Mouse (Mus musculus) limb, embryonic 14.5 days (tissue): ENCODE measurements around the gene Arhgef2. TPM values are rescaled to one million over a fixed set of nuclear protein-coding genes. Genes with fewer than 3 reads are reported as not detected.

Experiments
- ATAC-seq: fragments of 200-750 bp; cut with Nextera tagmentation; 2 replicates; pipeline ENCODE4 v1.8.0; 2017; ENCODE audit warnings: low read depth, moderate number of reproducible peaks, moderate TSS enrichment; ENCODE audit not compliant: low FRiP score
- DNase-seq: peaks from one replicate; pipeline ENCODE4 v3.0.0-alpha.2; 2015; ENCODE audit warnings: low spot score
- H3K27ac ChIP-seq: fragments of 300-500 bp; sonication (generic); replicated peaks from 2 replicates; pipeline ENCODE4 v1.5.1; 2014; ENCODE audit warnings: low read depth, mild to moderate bottlenecking, low read length, moderate library complexity, mixed read lengths
- H3K27me3 ChIP-seq: fragments of 300-500 bp; sonication (generic); 2 replicates; pipeline ENCODE4 v1.6.1; 2014; ENCODE audit warnings: low read length, mixed read lengths; ENCODE audit not compliant: control insufficient read depth, insufficient read depth
- H3K36me3 ChIP-seq: fragments of 300-500 bp; sonication (generic); 2 replicates; pipeline ENCODE4 v1.6.1; 2014; ENCODE audit warnings: mild to moderate bottlenecking, low read length, moderate library complexity, mixed read lengths; ENCODE audit not compliant: control insufficient read depth, insufficient read depth
- H3K4me1 ChIP-seq: fragments of 300-500 bp; sonication (generic); 2 replicates; pipeline ENCODE4 v1.6.1; 2014; ENCODE audit warnings: antibody characterized with exemption, low read length, mixed read lengths; ENCODE audit not compliant: control insufficient read depth, insufficient read depth
- H3K4me2 ChIP-seq: fragments of 300-500 bp; sonication (generic); replicated peaks from 2 replicates; pipeline ENCODE4 v1.6.1; 2014; ENCODE audit warnings: low read depth, mild to moderate bottlenecking, low read length, moderate library complexity; ENCODE audit not compliant: severe bottlenecking
- H3K4me3 ChIP-seq: fragments of 300-500 bp; sonication (generic); replicated peaks from 2 replicates; pipeline ENCODE4 v1.5.1; 2014; ENCODE audit warnings: low read length
- H3K9ac ChIP-seq: fragments of 300-500 bp; sonication (generic); 2 replicates; pipeline ENCODE4 v1.6.1; 2014; ENCODE audit warnings: mild to moderate bottlenecking, low read depth, low read length, moderate library complexity; ENCODE audit not compliant: severe bottlenecking
- H3K9me3 ChIP-seq: fragments of 300-500 bp; sonication (generic); 2 replicates; pipeline ENCODE4 v1.6.1; 2016; ENCODE audit warnings: low read length; ENCODE audit not compliant: control insufficient read depth
- POLR2A ChIP-seq: fragments of 200-500 bp; IDR thresholded peaks from 2 replicates; pipeline ENCODE4 v1.8.0; 2012; ENCODE audit warnings: inconsistent platforms, mild to moderate bottlenecking, moderate library complexity, borderline replicate concordance; ENCODE audit not compliant: insufficient read depth, insufficient read length; ENCODE audit errors: extremely low read depth
- WGBS: fragments of 180-500 bp; shearing (Covaris S2); extraction: QIAGEN DNeasy Blood & Tissue Kit; methylation state at CpG from one replicate; pipeline ENCODE4 v1.1.7; 2014; 5-methylcytosine and 5-hydroxymethylcytosine counted together
- polyA plus RNA-seq, 2 experiments: library from polyadenylated mRNA; depleted of rRNA in 1 of 2; stranded (reverse) in 1 of 2; unstranded in 1 of 2; fragments of >200 nt; fragmentation: Nextera tagmentation in 1 of 2; extraction: Ambion mirVana in 1 of 2; gene quantifications; 2 replicates each; pipeline versions ENCODE4 v1.2.1 to v1.2.3; 2012 to 2014

Arhgef2 gene
- polyA plus RNA-seq, 2 experiments = 81.9 to 84.7 TPM

DNA sequence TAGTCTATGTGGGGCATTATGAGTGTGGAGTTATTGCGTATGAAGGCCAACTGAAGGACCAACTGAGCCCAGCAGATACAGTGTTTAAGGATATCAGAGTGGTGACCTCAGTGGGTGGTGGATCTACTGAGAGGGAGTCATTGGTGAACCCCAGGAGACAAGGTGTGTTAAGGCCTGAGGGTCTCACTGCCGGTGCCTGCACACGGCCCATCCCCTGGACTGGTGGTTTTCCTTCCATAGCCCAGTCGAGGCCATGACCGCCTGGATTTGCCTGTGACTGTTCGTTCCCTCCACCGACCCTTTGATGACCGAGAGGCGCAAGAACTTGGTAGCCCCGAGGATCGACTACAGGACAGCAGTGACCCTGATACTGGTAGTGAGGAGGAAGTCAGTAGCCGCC is 40.2 kb downstream of the Arhgef2 start:
- Histone ChIP-seq H3K4me1 (no peaks in the 10 kb centered on the region), H3K9me3 (no peaks in the 10 kb centered on the region), H3K9ac (no peak overlapping the region), H3K36me3 (peaks cover 78% of the 10 kb centered on the region), H3K4me3 (no peak overlapping the region), H3K4me2 (no peak overlapping the region), H3K27me3 (no peaks in the 10 kb centered on the region), H3K27ac (no peak overlapping the region)
- DNase-seq = no peak
- 92% methylated on average over 12 of the region's 12 CpGs for WGBS
- no peak for ATAC-seq
- TF ChIP-seq POLR2A = no peak

DNA sequence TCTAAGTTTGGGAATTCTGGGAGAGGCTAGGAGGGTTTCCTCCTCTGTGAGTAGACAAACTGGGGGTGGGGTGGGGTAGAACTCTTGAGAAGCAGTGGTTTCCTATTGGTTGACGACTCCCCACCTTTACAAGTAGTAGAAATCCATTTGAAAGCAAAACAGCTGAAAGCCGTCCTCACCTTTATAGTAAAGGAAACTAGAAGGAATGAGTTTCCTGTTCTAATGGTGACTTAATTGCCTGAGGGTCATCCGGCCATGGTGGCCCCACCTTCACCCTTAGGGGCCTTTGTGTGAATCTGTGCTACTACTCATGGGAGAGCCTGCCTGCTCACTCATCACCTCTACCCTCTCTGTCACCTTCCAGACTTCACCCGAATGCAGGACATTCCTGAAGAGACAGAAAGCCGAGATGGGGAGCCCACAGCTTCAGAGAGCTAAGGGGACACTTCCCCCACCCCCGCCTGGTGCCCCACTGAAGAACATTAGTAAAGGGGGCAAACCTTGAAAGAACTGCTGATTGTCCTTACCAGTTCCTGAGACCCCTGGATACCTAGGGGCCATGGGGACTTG is 40.7 kb downstream of the Arhgef2 start:
- DNase-seq (no peak), ATAC-seq (no peak)
- H3K4me1 ChIP-seq = no peaks in the 10 kb centered on the region
- H3K27me3 ChIP-seq = no peaks in the 10 kb centered on the region
- H3K4me3 ChIP-seq = no peak overlapping the region
- no peak overlapping the region for H3K27ac ChIP-seq
- WGBS = 70% methylated on average over 6 of the region's 6 CpGs
- no peak for TF ChIP-seq POLR2A
- no peak overlapping the region for H3K9ac ChIP-seq
- H3K9me3 ChIP-seq = no peaks in the 10 kb centered on the region
- H3K36me3 ChIP-seq = peaks cover 72% of the 10 kb centered on the region
- H3K4me2 ChIP-seq = no peak overlapping the region

DNA sequence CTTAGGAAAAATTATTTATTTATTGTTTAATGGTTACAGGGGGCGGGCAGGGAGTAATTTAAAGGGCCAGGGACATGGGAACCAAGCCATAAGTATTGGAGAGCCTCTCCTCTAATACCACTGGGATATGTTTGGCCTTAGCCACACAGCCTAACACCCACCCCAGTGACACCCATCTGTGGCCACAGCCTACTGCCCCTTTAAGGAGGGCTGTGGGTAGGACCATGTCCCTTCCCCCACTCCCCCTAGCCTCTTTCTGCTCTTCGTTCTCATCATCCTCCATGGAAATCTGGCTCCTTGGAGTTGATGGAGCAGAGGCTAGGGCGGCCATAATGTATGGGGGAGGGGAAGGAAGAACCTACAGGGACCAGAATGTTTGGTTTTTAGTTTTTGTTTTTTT is 41.3 kb downstream of the Arhgef2 start:
- H3K36me3 ChIP-seq = peaks cover 66% of the 10 kb centered on the region
- ATAC-seq = no peak
- TF ChIP-seq POLR2A = no peak
- no peak overlapping the region for H3K4me3 ChIP-seq
- no peak overlapping the region for H3K4me2 ChIP-seq
- H3K9ac ChIP-seq = no peak overlapping the region
- H3K27me3 ChIP-seq = no peaks in the 10 kb centered on the region
- H3K4me1 ChIP-seq = no peaks in the 10 kb centered on the region
- H3K27ac ChIP-seq = no peak overlapping the region
- 78% methylated on average over 3 of the region's 3 CpGs for WGBS
- H3K9me3 ChIP-seq = no peaks in the 10 kb centered on the region
- DNase-seq = no peak

DNA sequence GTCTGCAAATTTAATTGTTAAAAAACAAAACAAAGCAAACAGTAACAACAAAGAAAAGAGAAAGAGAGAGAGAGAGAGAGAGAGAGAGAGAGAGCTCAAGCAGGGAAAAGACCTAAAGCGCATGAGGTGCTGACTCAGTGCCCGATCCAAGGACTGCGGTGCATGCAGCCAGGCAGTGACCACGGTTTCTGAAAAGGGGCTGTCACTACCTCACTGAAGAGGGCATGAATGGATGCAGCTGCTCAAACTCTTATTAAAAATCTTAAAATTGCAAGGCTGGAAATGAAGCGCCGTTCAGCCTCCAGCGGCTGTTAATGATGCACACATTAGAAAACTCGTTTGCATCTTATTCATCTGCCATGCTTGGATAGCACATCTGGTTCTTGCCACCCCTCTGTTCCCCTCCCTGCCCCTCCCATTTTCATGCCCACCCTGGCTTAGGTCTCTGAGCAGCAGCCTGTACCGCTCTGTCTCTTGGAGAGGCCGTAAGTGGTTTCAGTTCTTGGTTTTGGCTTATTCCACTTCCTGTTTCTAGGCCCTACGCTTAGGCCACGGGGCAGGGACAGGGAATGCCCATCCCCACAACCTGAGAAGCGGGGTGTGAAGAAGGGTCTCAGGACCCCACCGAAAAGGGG is 42.1 kb downstream of the Arhgef2 start:
- TF ChIP-seq POLR2A = no peak
- no peak overlapping the region for H3K4me3 ChIP-seq
- no peak overlapping the region for H3K9ac ChIP-seq
- H3K36me3 ChIP-seq = peaks cover 58% of the 10 kb centered on the region
- WGBS = 89% methylated on average over 14 of the region's 14 CpGs
- H3K27me3 ChIP-seq = no peaks in the 10 kb centered on the region
- ATAC-seq (no peak), DNase-seq (no peak)
- no peak overlapping the region for H3K27ac ChIP-seq
- no peak overlapping the region for H3K4me2 ChIP-seq
- H3K9me3 ChIP-seq = no peaks in the 10 kb centered on the region
- H3K4me1 ChIP-seq = no peaks in the 10 kb centered on the region

DNA sequence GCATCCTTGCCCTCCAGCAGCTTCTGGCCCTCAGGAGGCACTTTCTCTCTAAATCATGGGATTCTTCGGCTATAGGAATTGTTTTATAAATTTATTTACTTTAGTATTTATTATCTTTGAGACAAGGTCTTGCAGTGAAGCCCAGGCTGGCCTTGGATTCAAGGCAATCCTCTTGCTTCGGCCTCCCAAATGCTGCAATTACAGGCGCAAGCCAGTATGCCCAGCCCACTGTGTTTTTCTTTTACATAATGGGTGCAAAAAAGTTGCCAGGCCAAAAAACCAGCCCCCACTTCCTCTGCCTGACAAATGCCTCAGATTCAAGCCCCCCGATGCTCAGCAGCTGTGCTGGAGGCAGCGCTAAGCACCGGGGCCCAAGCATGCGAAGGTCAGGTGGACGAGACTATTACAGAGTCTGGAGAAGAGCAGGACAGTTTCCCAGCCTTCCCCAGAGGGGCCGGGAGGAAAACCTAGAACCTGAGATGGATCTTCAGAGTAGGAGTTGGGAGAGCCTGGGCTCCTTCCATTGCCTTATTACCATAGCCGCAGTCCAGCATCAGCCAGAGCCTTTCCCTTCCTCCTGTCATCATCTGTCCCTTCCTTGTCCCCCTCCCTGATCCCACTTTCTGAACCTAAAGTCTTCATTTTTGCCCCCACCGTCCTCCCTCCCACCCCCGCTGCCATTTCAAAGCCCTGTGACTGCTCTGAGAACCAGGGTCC is 42.8 kb downstream of the Arhgef2 start:
- 85% methylated on average over 12 of the region's 12 CpGs for WGBS

More for the DNA sequence above, 42.8 kb downstream of the Arhgef2 start:
- Histone ChIP-seq H3K9ac (no peak overlapping the region), H3K4me3 (no peak overlapping the region), H3K27me3 (no peaks in the 10 kb centered on the region), H3K9me3 (no peaks in the 10 kb centered on the region), H3K4me1 (no peaks in the 10 kb centered on the region), H3K4me2 (no peak overlapping the region), H3K36me3 (peaks cover 51% of the 10 kb centered on the region), H3K27ac (no peak overlapping the region)
- TF ChIP-seq POLR2A = no peak
- DNase-seq = no peak
- ATAC-seq = no peak
